Mouse (Mus musculus): ENCODE results near the gene Zfp217. TPM values are rescaled to one million over a fixed set of nuclear protein-coding genes. Genes with fewer than 3 reads are reported as not detected.

Gene Zfp217
- total RNA-seq, 4 experiments from 2014 or later = 2.5 to 4.4 (median 3.3) TPM

DNA sequence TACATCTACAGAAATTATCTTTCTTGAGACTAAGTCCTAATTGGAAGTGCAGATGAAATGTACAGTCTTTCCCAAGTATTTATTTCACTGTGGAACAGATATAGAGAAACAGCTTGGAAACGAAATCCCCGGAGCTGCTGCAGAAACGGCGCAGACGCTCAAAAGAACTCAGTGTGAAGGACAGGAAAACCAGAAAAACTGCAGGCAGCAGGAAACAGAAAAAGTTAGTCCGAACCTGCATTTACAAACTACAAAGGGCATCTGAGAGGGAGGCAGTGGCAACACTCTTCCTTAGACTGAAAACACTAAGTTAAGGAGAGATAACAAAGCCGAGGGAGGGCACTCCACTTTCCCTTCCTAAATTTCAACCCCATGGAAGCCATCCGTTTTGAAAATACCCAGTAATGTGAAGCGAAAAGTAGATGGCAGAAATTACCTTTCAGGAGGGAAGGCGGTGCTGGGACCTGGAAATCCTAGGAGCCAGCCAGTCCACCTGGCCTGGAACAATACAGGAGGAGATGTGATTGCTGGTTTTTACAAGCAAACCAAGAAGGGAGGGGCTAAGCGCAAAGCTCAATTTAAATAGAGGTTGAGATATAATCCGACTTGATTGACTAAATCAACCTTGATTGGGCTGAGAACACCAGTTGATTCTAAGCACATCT lies 13.7 kb downstream of the Zfp217 start:
- no peak for DNase-seq (ENCODE audit: low spot score in 2 of 2)

DNA sequence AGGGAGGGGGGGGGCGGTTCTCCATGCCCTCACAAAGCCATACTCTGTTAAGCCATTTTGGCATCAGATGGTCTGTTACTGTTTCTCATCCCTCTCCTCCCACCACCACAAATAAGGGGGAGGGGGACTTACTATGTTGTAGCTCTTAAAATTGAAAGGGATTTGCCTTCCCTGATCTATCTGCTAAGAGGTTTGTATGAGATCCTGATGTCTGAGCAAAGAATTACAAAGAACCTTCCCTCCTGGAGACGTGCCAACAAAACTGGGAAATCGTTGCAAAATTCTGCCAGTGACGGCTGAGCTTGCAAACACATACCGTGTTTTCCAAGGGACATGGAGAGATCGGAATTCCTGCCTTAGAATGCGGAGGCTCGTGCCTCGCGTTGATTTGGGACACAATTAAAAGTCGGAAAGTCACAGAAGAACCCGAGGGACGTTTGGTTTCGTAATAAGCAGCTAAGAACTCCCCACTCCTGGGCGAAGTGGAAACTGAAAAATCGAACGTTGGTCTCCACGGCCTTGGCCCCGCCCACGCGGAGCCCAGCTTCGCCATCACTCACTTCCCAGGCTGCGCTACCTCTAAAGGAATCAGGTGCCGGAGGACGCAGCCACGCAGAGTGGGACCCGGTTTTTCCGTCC lies 14.7 kb downstream of the Zfp217 start:
- peak in 1 of 2 experiments; percentile 25 for DNase-seq (ENCODE audit: low spot score in 2 of 2)

DNA sequence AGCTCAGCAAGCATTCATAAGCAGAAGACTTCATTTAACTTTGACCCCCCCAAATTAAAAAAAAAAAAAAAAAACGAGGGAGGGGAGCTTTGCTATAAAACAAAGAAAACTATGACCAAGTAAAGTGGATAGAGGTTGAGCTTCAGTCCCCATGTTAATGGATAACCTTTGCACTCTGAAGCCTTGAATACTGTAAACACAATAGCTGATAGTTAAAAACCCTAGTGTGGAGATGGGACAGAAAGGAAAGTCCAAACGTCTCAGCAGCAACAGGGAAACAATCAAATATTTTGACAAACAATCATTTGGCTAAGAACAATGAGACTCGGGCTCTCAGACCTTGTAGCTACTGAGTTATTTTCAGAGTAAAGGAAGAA lies 15.2 kb downstream of the Zfp217 start:
- DNase-seq (ENCODE audit: low spot score in 2 of 2) = no peak

DNA sequence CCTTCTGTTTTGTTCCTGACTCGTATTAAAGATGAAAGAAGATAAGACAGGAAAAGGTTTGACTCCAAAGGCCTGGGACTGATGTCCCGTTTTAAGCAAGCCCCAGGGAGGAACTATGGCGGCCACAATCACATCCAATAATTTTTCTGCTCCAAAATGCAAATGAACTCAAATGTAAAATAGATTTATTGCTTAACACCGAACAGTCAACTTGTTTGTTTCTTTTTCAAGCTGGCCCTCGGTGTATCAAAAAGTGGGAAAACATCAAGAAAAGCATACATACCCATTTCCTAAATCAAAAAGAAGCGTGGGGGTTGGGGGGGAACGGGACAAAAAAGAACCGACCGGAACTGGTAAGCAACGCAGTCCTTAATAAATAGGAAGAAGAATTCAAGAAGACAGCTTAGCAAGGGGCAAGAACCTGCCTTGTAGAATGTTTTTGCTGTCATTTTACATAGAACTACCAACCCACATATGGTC lies 15.9 kb downstream of the Zfp217 start:
- no peak for DNase-seq (ENCODE audit: low spot score in 2 of 2)

DNA sequence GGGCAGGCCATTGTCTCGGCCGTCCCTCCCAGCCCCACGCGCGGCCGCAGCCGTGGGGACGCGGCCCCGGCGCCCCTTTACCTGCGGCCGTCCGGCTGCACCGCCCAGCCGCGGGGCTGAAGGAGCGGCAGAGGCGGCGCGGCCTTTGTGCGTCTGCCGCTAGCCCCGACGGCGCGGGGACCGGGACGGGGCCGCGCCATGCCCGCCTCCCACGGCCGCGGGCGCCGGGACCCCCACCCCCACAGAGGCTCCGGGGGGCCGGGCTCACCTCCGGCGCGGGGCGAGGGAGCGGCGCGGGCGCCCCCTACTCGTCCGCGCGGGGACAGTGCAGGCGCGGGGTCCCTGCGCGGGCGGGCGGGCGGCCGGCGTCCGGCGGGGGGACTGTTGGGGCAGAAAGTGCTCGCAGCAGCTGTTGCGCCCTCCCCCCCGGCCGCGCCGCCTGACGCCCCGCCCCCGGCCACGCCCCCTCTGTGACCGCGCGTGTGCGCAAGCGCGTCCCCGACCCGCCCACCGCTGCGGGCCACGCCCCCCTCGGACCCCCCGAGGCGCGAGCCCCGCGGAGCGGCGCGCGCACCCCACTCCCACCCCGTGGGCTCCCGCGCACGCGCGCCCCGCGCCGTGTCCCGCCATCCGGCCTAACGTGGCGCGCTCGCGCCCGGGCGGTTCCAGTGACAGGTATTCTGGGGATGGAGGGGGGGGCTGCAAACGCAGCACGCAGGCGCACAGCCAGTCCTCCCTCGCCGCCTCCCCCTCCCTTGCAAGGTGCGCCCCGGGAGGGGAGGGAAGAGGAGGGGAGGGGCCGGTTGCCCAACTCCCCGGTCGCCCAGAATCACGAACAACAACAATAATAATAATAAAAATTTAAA lies 16.9 kb downstream of the Zfp217 start:
- peak in 1 of 2 experiments; percentile 32 for DNase-seq (ENCODE audit: low spot score in 2 of 2)

DNA sequence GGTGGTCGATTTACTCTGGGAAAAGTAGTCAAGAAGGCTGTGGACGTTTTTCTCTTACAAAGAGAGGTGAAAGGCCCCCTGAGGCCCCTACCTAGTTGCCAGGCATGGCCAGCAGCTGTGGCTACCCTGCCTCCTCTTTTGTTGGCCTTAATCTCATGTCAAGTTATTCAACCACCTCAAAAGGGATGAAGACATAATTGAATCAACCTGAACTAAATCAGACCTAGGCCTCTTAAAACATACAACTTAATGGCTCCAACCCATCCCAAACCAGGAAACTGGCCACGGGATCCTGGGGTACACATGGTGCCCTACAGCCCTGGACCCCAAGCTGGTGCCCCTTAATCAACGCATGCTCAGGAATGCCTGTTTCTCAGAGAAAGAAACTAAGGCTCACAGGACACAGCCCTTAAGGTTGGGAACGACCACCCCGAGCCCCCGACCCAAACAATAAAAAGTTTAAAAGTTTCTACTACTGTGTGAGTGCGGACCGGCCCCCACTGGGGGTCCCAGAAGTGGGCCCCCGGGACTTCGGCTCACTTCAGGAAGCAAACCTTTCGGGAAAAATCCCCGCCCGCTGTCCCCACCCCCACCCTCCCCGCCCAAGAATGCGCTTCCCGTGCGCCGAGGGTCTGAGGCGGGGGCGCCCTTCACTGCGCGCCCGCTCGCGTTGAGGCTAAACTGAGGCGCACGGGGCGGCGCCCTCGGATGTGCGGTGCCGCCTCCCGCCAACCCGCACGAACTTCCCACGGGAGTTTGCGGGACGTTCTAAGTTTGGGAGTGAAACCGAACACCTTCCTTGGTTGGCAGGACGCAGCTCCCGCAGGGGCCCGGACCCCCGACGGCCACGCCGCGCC lies 17.8 kb downstream of the Zfp217 start:
- no peak for DNase-seq (ENCODE audit: low spot score in 2 of 2)

DNA sequence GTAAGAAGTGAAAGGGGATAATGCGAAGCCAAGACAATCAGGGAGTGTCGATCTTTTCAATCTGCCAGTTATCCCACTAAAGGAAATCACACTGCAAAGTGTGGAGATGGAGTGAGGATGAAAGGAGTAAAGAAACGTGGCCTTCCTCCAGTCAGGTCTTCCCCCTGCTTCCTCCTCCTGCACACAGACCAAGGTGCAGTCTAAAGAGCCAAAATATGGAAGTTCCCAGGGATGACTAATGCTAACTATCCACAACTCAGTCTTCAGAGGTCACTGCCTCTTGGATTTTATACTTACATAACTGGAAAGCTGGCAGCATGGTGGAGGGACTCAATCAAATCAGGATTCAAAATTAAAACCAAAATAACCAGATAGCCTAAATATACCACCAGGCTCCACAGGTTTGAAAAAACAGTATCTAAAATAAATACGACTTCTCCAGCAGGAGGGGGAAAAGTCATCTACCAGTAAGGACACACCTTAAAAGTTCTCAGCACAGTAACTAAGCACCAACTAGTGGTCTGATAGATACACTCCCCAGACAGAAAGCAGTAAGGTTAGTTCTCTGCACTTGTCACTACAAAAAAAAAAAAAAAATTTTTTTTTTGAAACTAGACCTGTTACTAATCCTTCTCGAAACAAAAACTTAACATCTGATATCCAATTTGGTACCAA lies 18.5 kb downstream of the Zfp217 start:
- DNase-seq (ENCODE audit: low spot score in 2 of 2) = no peak

DNA sequence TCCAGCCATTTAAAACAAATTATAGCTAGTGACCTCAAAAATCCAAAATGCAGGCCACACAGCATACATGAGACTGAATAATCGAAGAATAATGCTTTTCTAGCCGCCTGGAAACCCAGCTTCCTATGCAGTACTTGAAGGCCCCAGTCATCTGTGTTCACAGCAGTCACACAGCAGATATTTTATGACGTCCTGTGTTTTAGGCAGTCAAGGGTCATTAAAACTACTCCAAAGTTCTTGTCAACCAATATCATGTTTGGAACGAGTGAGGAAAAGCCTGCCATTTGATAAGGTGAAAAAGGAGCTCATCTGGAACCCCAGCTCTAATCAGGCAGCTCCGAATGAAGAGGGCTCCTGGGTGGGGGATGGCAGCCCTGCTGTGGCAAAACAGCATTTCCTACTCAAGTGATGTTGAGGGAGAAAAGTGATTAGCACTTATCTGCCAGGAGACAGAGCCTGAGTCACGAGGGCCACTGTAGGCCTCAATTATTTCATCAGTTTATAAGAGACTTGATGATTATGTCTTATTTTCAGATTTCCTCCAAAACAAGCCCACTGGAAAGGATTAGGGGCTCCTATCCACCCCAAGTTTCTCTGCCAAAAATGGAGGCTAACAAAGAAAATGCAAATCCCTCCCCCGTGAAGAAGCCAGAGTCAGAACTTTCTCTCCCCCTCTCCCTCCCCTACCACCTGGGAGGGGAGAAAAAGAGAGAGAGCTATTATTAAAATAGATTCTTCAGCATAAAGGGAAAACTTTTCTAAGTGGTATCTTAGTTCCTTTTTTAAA lies 19.2 kb downstream of the Zfp217 start:
- DNase-seq (ENCODE audit: low spot score in 2 of 2) = no peak

DNA sequence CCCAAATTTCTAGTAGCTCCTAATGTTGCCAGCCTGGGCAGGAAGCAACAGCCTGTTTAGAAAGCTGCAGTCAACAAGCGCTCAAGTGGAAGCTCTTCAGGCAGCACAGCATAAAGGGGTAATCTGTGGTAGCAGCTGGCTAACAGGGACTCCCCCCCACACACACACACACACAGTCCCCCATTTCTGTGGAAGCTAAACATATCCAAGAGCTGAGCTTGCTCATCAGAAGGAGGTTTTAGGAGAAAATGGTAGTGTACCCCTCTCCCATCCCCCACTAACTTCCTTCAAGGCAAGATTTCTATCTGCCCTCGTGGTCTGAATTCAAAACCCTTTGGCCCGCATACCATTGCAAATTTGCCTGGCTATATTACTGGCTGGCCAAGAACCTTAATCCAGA lies 20.4 kb downstream of the Zfp217 start:
- DNase-seq (ENCODE audit: low spot score in 2 of 2) = no peak

DNA sequence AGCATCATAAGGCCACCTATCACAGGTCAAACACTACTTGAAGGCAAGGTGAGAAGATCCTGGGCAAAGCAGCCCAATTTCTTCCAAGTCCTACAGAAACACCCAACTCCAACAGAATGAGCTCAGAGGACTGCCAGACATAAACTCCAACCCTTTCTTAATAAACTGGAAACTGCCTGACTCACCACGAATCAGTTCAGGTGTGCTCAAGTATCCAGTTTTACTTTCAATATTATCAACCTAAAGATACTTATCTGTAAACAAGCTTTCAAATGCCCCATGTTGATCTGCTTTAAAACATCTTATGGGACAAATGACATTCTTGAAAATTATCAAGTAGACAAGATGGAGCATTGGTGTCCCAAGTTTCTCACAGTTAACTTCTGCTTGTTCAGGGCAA lies 21.6 kb downstream of the Zfp217 start:
- no peak for DNase-seq (ENCODE audit: low spot score in 2 of 2)

DNA sequence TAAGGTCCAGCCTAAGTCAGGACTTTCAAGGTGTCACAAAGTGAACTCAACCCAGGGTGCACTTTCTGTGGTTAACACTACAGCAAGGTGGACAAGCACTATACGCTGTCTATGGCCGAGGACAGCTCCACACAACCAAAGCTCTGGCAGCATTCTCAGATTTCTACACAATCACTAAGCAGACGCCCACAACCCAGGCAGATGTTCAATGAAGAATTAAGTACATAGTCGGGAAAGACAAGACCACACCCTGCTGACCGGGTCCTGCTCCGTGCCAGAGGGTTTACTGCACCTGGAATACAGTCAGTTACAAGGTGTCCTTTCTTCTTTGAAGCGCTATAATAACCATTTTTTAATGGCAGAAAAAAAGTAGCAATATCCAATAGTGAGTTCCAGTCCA lies 25.7 kb downstream of the Zfp217 start:
- DNase-seq (ENCODE audit: low spot score in 2 of 2) = no peak

DNA sequence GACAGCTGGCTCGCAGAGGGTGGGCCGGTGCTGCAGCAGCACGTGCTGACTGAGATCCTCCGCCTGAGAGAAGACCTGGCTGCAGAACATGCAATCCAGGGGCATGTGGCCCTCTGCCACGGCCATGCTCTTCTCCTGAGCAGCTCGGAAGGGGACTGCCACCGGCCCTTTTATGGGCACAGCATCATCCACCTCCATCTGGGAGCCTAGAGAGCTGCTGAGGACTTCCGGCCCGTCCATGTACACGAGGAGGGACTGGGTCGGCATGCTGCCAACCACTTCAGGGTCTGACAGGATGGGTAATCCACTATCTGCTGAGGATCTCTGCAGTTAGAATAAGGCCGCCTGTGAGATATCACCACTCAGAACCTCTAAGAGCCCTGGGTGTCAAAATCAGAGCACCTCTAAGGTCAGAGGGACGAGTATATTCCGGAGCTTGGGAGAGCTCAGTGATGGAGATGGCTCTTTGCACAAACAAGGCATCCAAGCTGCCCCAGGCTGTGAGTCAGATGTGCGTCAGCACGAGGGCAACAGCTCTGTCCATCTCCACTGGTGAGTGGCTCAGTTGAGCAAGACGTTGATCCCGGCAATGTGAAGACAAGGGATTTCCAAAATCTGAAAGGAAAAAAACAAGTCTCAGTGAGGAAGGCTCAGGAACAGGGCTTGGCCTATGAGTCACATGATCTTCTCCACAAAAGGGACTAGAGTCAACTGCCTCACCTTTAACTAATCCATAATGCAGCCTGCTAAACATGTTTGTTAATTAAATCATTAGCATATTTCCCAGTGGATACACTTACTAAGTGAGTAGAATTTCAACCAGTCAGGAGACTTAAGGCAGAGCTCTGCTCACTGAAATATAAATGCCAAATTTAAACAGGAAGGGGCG lies 27.5 kb downstream of the Zfp217 start:
- DNase-seq (ENCODE audit: low spot score in 2 of 2) = no peak

DNA sequence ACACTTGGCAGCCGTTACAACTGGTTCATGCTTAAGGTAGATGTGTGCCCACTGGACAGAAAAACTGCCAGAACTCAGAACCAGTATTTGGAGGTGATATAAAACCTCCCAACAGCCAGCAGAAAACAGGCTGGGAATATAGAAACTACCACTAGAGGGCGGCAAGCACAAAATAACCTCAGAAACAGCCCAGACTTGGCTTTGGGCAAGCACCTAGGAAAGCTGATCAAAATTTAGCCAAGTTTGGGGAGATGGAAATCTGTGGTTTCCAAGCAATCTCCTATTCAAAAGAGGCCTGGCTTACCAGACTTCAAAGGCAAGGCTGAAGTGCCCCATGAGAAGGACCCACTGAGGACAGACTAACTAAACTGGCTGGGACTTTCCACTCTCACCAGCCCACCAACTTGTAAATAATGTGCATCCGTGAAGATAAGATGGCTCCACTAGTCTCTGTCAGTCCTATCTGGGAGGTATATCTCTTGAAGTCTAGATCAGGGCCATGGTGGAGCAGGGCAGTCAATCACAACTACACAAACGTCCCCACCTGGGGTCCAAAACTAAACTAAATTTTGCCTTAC lies 31.1 kb downstream of the Zfp217 start:
- peak; percentile 39 to 58 for DNase-seq (ENCODE audit: low spot score in 2 of 2)

DNA sequence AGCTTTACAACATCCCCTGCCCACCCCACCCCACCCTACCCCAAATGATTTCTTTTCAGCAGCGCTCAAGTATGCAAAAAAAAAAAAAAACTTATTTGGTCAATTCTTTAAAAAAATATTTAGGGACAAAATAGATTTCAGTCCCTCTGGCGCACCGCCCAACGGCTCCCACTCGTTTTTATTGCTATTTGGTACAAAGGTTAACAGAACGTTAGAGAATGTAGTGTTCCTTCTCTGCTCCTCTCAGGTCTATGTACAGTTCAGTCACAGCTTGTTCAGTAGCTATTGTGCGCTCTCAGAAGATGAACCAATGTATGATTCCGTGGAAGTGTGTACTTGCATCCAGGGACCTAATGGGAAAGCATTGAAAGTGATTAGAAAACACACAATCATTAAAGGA lies 37.6 kb downstream of the Zfp217 start:
- no peak for DNase-seq (ENCODE audit: low spot score in 2 of 2)

DNA sequence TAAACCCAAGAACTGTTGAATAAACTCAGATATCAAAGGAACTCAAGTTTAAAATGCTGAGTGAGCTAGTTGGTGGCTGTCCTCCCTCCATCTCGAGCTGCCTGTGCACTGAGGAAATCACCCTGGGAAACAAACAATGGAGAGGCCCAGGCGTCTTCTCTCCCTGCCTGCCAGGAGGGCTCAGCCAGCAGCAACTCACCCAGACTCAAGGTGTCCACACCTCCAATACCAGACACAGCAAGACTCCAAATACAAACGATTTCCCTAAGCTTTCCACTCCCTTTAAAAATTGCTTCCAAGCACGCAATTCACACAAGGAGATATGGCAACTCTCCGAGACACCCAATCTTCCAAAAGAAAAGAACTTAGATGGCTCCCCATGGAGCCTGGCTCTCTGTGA lies 38.4 kb downstream of the Zfp217 start:
- no peak for DNase-seq (ENCODE audit: low spot score in 2 of 2)

DNA sequence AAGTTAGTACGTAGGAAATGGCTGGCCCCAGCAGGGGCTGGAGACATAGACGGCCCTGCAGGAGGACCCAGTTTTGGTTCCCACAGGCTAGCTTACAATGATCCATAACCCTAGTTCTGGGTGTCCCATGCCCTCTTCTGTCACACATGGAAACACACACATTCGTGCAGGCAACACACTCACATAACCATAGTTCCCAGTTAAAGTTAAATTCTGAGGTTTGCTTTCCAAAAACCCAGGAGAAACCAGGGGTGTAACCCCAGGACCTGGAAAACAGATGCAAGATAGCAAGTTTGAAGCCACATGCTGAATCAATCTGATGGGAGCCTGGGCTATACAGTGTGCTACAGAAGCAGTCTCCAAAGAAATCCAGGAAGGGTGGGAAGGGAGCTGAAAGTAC lies 40.1 kb downstream of the Zfp217 start:
- DNase-seq (ENCODE audit: low spot score in 2 of 2) = no peak

DNA sequence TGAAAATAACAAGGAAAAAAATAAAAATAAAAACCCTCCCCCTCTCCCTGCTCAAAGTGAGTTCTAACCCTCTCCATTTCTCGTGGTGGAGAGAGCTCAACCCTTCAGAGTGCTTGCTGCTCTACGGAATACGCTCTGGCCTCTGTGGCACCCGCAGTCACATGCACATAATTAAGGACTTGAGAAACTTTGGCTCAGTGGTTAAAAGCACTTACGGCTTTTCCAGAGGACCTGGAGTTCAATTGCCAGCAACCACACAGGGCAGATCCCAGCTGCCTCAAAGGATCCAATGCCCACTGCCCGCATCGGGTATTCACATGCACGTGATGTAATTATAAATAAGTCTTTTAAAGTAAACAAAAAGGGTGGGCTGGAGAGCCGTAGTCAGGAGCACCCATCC lies 41.9 kb downstream of the Zfp217 start:
- no peak for DNase-seq (ENCODE audit: low spot score in 2 of 2)

DNA sequence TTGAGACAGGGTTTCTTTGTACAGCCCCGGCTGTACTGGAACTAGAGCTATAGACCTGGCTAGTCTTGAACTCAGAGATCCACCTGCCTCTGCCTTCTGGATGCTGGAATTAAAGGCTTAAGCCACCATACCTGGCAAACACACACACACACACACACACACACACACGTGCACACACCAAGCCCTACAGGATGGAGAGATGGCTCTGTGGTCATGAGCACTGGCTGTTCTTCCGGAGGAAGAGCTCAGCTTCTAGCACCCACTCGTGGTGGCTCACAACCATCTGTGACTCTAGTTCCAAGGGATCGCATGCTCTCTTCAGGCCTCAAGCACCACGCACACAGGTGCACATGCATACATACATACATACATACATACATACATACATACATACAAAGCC lies 43.5 kb downstream of the Zfp217 start:
- no peak for DNase-seq (ENCODE audit: low spot score in 2 of 2)

DNA sequence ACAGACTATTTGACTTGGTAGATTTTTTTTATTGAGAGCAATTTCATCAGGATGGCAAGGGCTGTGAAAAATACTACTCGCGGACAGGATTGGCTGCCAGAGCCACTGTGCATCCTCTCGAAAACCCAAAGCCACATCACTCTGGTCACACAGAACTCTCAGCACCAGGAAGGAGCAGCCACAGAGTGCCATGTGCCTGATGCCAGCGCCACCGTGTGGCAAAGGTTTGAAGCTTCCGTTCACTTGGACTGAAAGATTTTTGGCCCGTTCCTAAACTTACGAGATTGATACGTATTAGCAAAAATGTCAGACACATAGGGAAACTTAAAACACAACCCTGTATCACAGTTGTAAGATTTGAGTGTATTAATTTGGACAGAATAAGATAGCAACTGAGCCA lies 44.1 kb downstream of the Zfp217 start:
- DNase-seq (ENCODE audit: low spot score in 2 of 2) = peak in 1 of 2 experiments; percentile 39

Data from left cerebral cortex, adult 8-10 months (tissue).